Mouse (Mus musculus) forebrain, embryonic 15.5 days (tissue): ENCODE measurements around the gene Angptl7. TPM values are rescaled to one million over a fixed set of nuclear protein-coding genes. Genes with fewer than 3 reads are reported as not detected.
A peak's percentile ranks its signal among the peaks of the same experiment; 100 is the strongest.

Source experiments
- ATAC-seq: fragments of 200-750 bp; cut with Nextera tagmentation; replicated peaks from 2 replicates; pipeline ENCODE4 v1.8.0; 2017; ENCODE audit warnings: mild to moderate bottlenecking, moderate TSS enrichment, moderate library complexity
- H3K27ac ChIP-seq: fragments of 300-500 bp; sonication (generic); replicated peaks from 2 replicates; pipeline ENCODE4 v1.5.1; 2015; ENCODE audit warnings: mild to moderate bottlenecking, inconsistent platforms
- H3K27me3 ChIP-seq: fragments of 300-500 bp; sonication (generic); 2 replicates; pipeline ENCODE4 v1.6.1; 2015; ENCODE audit warnings: inconsistent platforms
- H3K36me3 ChIP-seq: fragments of 300-500 bp; sonication (generic); 2 replicates; pipeline ENCODE4 v1.6.1; 2015; ENCODE audit warnings: mild to moderate bottlenecking, inconsistent platforms
- H3K4me1 ChIP-seq: fragments of 300-500 bp; sonication (generic); 2 replicates; pipeline ENCODE4 v1.6.1; 2015; ENCODE audit warnings: inconsistent platforms
- H3K4me2 ChIP-seq: fragments of 300-500 bp; sonication (generic); replicated peaks from 2 replicates; pipeline ENCODE4 v1.6.1; 2015; ENCODE audit warnings: mild to moderate bottlenecking, inconsistent platforms
- H3K4me3 ChIP-seq: fragments of 300-500 bp; sonication (generic); 2 replicates; pipeline ENCODE4 v1.5.1; 2015; ENCODE audit warnings: mild to moderate bottlenecking, inconsistent platforms
- H3K9ac ChIP-seq: fragments of 300-500 bp; sonication (generic); replicated peaks from 2 replicates; pipeline ENCODE4 v1.6.1; 2015; ENCODE audit warnings: mild to moderate bottlenecking, inconsistent platforms
- H3K9me3 ChIP-seq: fragments of 300-500 bp; sonication (generic); 2 replicates; pipeline ENCODE4 v1.6.1; 2016; ENCODE audit warnings: inconsistent platforms
- WGBS: fragments of 180-500 bp; shearing (Covaris S2); methylation state at CpG from one replicate; pipeline ENCODE4 v1.1.7; 2015; ENCODE audit warnings: mixed read lengths; 5-methylcytosine and 5-hydroxymethylcytosine counted together
- polyA plus RNA-seq: library from polyadenylated mRNA; unstranded; fragments of >200 nt; fragmentation: Nextera tagmentation; extraction: Ambion mirVana; gene quantifications from 2 replicates; pipeline ENCODE4 v1.2.1, GENCODE M21; 2015

Gene Angptl7
- 0.33 and 0.38 TPM in 2 replicates for polyA plus RNA-seq

GRCm38 (mm10) chr4:148500410-148500867 lies at the start of gene Angptl7:
Gene Angptl7 (minus strand): TSS chr4:148500460.
- no peak for ATAC-seq

GRCm38 (mm10) chr4:148549106-148549505 lies 48.8 kb upstream of the Angptl7 start:
- H3K4me2 ChIP-seq = no peak overlapping the region
- H3K4me1 ChIP-seq = no peaks in the 10 kb centered on the region
- H3K27me3 ChIP-seq = no peaks in the 10 kb centered on the region
- H3K9ac ChIP-seq = no peak overlapping the region
- H3K9me3 ChIP-seq = no peaks in the 10 kb centered on the region
- peaks cover 90% of the 10 kb centered on the region for H3K36me3 ChIP-seq
- 92% methylated on average over 4 of the region's 4 CpGs for WGBS
- ATAC-seq = no peak
- no peak overlapping the region for H3K4me3 ChIP-seq
- no peak overlapping the region for H3K27ac ChIP-seq

More at GRCm38 (mm10) chr4:148500410-148500867, at the start of gene Angptl7:
- no peaks in the 10 kb centered on the region for H3K27me3 ChIP-seq
- peaks cover 27% of the 10 kb centered on the region for H3K36me3 ChIP-seq
- H3K27ac ChIP-seq = no peak within 1 kb of the TSS
- peaks cover 27% of the 10 kb centered on the region for H3K4me1 ChIP-seq
- H3K9me3 ChIP-seq = no peaks in the 10 kb centered on the region
- H3K4me2 ChIP-seq = no peak within 1 kb of the TSS
- H3K9ac ChIP-seq = no peak within 1 kb of the TSS
- WGBS = 74% methylated on average over 4 of the region's 4 CpGs
- H3K4me3 ChIP-seq = no peak within 1 kb of the TSS

DNA sequence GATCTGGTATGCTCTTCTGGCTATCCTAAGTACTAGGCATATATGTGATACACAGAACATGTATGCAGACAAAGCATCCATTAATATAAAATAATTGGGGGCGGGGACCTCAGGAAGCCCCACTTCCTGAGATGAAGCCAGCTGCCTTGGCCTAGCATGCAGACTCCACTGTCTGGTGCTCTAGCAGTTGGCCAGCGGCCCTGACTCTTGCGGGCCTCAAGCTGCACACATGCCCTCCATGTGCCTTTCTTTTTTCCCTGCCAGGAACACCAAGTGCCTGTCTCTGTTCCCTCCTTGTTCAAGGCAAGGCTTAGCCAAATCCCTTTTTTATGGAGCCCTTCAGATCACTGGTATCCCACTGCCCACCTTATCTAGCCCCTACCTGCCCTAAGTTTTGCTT lies 35.6 kb upstream of the Angptl7 start:
- no peaks in the 10 kb centered on the region for H3K9me3 ChIP-seq
- 96% methylated on average over 3 of the region's 3 CpGs for WGBS

GRCm38 (mm10) chr4:148533613-148534328 lies 33.5 kb upstream of the Angptl7 start:
- Histone ChIP-seq H3K4me3 (no peak overlapping the region), H3K4me1 (peaks cover 7% of the 10 kb centered on the region), H3K27ac (peak overlapping the region; percentile 59), H3K9me3 (no peaks in the 10 kb centered on the region), H3K4me2 (no peak overlapping the region), H3K27me3 (no peaks in the 10 kb centered on the region), H3K9ac (no peak overlapping the region), H3K36me3 (peaks cover 88% of the 10 kb centered on the region)
- 63% methylated on average over 12 of the region's 12 CpGs for WGBS
- peak; percentile 82 for ATAC-seq

More for the DNA sequence above, 35.6 kb upstream of the Angptl7 start:
- Histone ChIP-seq H3K4me2 (no peak overlapping the region), H3K36me3 (peaks cover 91% of the 10 kb centered on the region), H3K9ac (no peak overlapping the region), H3K4me1 (peaks cover 7% of the 10 kb centered on the region), H3K27me3 (no peaks in the 10 kb centered on the region), H3K27ac (peak overlapping the region; percentile 27; the same call in 1 of the 2 replicates), H3K4me3 (no peak overlapping the region)
- ATAC-seq = no peak

- 89% methylated on average over 3 of the region's 3 CpGs for WGBS
- Histone ChIP-seq H3K36me3 (peaks cover 84% of the 10 kb centered on the region), H3K4me3 (no peak overlapping the region), H3K4me1 (peaks cover 7% of the 10 kb centered on the region), H3K9ac (no peak overlapping the region), H3K27me3 (no peaks in the 10 kb centered on the region), H3K27ac (no peak overlapping the region), H3K4me2 (no peak overlapping the region), H3K9me3 (no peaks in the 10 kb centered on the region)
- ATAC-seq = no peak
These were observed 32.3 kb upstream of the Angptl7 start for GRCm38 (mm10) chr4:148532516-148532915.

- Histone ChIP-seq H3K4me3 (no peak overlapping the region), H3K9me3 (no peaks in the 10 kb centered on the region), H3K9ac (no peak overlapping the region), H3K36me3 (peaks cover 84% of the 10 kb centered on the region), H3K4me1 (peaks cover 7% of the 10 kb centered on the region), H3K4me2 (no peak overlapping the region), H3K27ac (no peak overlapping the region), H3K27me3 (no peaks in the 10 kb centered on the region)
- WGBS = 83% methylated on average over 4 of the region's 4 CpGs
- no peak for ATAC-seq
These were observed 31.1 kb upstream of the Angptl7 start for GRCm38 (mm10) chr4:148531341-148531740.

DNA sequence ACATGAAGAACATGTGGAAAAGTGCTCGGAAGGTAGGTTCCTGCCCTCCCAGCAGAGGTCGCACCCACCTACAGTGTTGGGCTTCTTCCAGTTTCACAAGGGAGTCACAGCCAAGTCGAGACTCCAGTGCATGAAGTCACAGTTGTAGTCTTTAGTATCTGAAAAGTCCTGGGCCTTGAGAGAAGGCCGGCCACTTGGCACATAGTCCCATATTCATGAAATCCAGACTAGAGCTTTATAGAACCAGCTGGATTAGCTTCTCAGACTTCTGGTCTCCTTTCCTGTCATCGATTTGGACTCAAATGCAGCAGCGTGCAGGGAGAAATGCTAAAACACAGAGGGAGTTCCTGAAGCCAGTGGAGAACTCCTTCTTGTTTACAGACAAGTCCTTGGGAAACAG lies 30.5 kb upstream of the Angptl7 start:
- H3K27me3 ChIP-seq = no peaks in the 10 kb centered on the region
- H3K4me2 ChIP-seq = no peak overlapping the region
- H3K4me3 ChIP-seq = no peak overlapping the region
- H3K9ac ChIP-seq = no peak overlapping the region
- 90% methylated on average over 6 of the region's 6 CpGs for WGBS
- H3K9me3 ChIP-seq = no peaks in the 10 kb centered on the region
- H3K36me3 ChIP-seq = peaks cover 83% of the 10 kb centered on the region
- no peak overlapping the region for H3K27ac ChIP-seq
- no peak for ATAC-seq
- peaks cover 7% of the 10 kb centered on the region for H3K4me1 ChIP-seq

DNA sequence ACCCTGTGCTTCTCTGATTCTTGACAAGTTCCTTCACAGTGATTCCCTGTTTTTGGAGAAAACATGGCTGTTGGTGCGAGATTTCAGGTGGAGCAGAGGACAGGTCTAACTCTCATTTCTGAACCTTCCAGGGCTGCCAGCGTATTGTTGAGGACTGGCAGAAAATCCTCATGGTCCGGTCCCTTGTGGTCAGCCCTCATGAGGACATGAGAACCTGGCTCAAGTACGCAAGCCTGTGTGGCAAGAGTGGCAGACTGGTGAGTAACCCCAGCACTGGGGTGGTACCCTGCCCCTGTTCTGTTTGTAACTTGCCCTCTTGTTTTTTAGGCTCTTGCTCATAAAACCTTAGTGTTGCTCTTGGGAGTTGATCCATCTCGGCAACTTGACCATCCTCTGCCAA lies 30.1 kb upstream of the Angptl7 start:
- ATAC-seq = no peak
- Histone ChIP-seq H3K9me3 (no peaks in the 10 kb centered on the region), H3K27ac (no peak overlapping the region), H3K36me3 (peaks cover 84% of the 10 kb centered on the region), H3K9ac (no peak overlapping the region), H3K4me3 (no peak overlapping the region), H3K27me3 (no peaks in the 10 kb centered on the region), H3K4me2 (no peak overlapping the region), H3K4me1 (peaks cover 7% of the 10 kb centered on the region)
- 92% methylated on average over 5 of the region's 5 CpGs for WGBS

- peaks cover 86% of the 10 kb centered on the region for H3K36me3 ChIP-seq
- no peak overlapping the region for H3K4me2 ChIP-seq
- no peaks in the 10 kb centered on the region for H3K27me3 ChIP-seq
- H3K27ac ChIP-seq = no peak overlapping the region
- no peaks in the 10 kb centered on the region for H3K4me1 ChIP-seq
- no peak for ATAC-seq
- 90% methylated on average over 10 of the region's 10 CpGs for WGBS
- H3K9me3 ChIP-seq = no peaks in the 10 kb centered on the region
- no peak overlapping the region for H3K4me3 ChIP-seq
- no peak overlapping the region for H3K9ac ChIP-seq
These were observed 27.1 kb upstream of the Angptl7 start for GRCm38 (mm10) chr4:148527158-148527910.

DNA sequence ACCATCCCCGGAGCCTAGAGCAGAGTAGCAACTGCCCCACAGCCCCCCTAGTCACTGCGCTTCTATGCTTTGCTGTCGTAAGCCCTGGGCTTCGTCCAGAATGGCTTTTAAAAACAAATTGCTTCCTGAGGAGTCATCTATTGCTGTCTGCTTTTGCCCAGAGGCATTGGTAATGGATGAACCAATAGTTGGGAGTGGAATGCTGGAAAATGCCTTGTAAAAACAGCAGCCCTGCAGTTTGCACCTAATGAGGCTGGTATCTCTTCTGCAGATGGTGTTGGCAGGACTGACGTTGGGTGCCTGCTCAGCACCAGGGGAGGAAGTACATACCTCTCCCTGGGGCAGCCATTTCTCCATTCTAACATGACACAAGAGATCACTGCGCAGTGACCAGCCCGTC lies 23.3 kb upstream of the Angptl7 start:
- no peak overlapping the region for H3K9ac ChIP-seq
- peaks cover 3% of the 10 kb centered on the region; the same call in 1 of the 2 replicates for H3K4me1 ChIP-seq
- no peak overlapping the region for H3K4me2 ChIP-seq
- 85% methylated on average over 7 of the region's 7 CpGs for WGBS
- peaks cover 75% of the 10 kb centered on the region for H3K36me3 ChIP-seq
- H3K27ac ChIP-seq = no peak overlapping the region
- ATAC-seq = no peak
- H3K27me3 ChIP-seq = no peaks in the 10 kb centered on the region
- H3K4me3 ChIP-seq = no peak overlapping the region
- H3K9me3 ChIP-seq = no peaks in the 10 kb centered on the region

DNA sequence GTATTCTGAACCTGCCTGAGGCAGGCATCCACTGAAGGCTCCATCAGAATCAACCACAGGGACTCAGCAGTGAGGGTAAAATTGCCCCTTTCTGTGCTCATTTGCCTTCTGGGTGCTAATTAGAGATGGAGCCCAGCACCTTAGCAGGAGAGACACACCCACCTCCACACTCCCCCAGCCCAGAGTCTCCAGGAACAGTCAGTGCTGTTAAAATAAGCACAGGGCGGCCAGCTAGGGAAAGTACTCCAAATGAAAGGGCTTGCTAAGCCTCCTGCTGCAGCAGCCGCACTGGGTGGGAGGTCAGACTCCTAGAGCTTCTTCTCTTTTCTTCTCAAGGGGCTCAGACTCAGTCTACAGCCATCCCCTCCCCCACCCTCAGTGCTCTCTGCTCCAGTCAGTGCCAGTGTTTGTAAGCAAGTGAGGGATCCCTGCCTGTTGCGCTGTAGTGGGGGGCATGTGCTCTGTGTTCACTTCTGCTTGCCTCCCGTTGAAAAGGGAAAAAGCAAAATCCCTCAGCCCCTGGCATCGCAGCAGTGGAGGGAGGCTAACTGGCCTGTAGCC lies 18.1 kb upstream of the Angptl7 start:
- Histone ChIP-seq H3K36me3 (peaks cover 66% of the 10 kb centered on the region), H3K27ac (peak overlapping the region; percentile 32; the same call in 1 of the 2 replicates)
- WGBS = 7% methylated on average over 5 of the region's 5 CpGs

DNA sequence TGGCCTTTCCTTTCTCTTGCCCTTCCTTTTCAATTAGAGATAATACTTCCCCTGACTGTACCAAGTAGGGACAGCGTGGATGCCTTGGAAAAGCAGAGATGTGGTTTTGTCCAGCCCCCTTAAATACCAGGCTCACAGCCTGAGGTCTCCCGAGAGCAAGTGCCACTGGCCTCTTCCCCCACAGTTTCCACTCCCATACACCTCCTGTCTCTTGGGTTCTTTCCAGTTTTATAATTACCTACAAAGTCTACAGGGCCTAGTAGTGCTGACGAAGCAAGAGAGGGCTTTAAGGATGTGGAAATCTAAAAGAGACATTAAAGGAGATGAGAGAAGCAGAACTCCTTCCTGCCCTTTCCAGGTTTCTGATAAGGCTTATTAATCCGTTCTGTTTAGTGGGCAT lies 17.5 kb upstream of the Angptl7 start:
- Histone ChIP-seq H3K4me1 (peaks cover 13% of the 10 kb centered on the region), H3K27ac (peak overlapping the region; percentile 32; the same call in 1 of the 2 replicates), H3K4me2 (no peak overlapping the region), H3K9me3 (no peaks in the 10 kb centered on the region), H3K27me3 (no peaks in the 10 kb centered on the region), H3K9ac (no peak overlapping the region), H3K36me3 (peaks cover 65% of the 10 kb centered on the region), H3K4me3 (no peak overlapping the region)
- no peak for ATAC-seq
- 31% methylated on average over 4 of the region's 4 CpGs for WGBS

More for the DNA sequence above, 18.1 kb upstream of the Angptl7 start:
- H3K9me3 ChIP-seq = no peaks in the 10 kb centered on the region
- no peak overlapping the region for H3K4me3 ChIP-seq
- no peak overlapping the region for H3K9ac ChIP-seq
- no peaks in the 10 kb centered on the region for H3K27me3 ChIP-seq
- H3K4me1 ChIP-seq = peaks cover 9% of the 10 kb centered on the region
- ATAC-seq = no peak
- no peak overlapping the region for H3K4me2 ChIP-seq
